Mouse (Mus musculus) neural tube, embryonic 11.5 days (tissue): ENCODE measurements around the gene Ppp1r1b. TPM values are rescaled to one million over a fixed set of nuclear protein-coding genes. Genes with fewer than 3 reads are reported as not detected.

Experiments
- ATAC-seq: fragments of 200-750 bp; cut with Nextera tagmentation; 2 replicates; pipeline ENCODE4 v1.8.0; 2017; ENCODE audit warnings: moderate number of reproducible peaks, mild to moderate bottlenecking, moderate TSS enrichment, moderate library complexity; ENCODE audit not compliant: insufficient read depth, low FRiP score, low TSS enrichment
- DNase-seq: peaks from one replicate; pipeline ENCODE4 v3.0.0-alpha.2; 2015; ENCODE audit warnings: low spot score
- H3K27ac ChIP-seq: fragments of 300-500 bp; sonication (generic); 2 replicates; pipeline ENCODE4 v1.5.1; 2014; ENCODE audit warnings: low read depth, mild to moderate bottlenecking, low read length
- H3K27me3 ChIP-seq: fragments of 300-500 bp; sonication (generic); 2 replicates; pipeline ENCODE4 v1.6.1; 2014; ENCODE audit warnings: mild to moderate bottlenecking, low read length, mixed read lengths; ENCODE audit not compliant: control insufficient read depth, insufficient read depth
- H3K36me3 ChIP-seq: fragments of 300-500 bp; sonication (generic); 2 replicates; pipeline ENCODE4 v1.6.1; 2014; ENCODE audit warnings: mild to moderate bottlenecking, low read length, moderate library complexity, mixed read lengths; ENCODE audit not compliant: control insufficient read depth, insufficient read depth
- H3K4me1 ChIP-seq: fragments of 300-500 bp; sonication (generic); 2 replicates; pipeline ENCODE4 v1.6.1; 2014; ENCODE audit warnings: low read length, mixed read lengths; ENCODE audit not compliant: control insufficient read depth, insufficient read depth
- H3K4me2 ChIP-seq: fragments of 300-500 bp; sonication (generic); 2 replicates; pipeline ENCODE4 v1.6.1; 2014; ENCODE audit warnings: low read depth, mild to moderate bottlenecking, moderate library complexity
- H3K4me3 ChIP-seq: fragments of 300-500 bp; sonication (generic); 2 replicates; pipeline ENCODE4 v1.5.1; 2014; ENCODE audit warnings: low read depth, low read length
- H3K9ac ChIP-seq: fragments of 300-500 bp; sonication (generic); 2 replicates; pipeline ENCODE4 v1.6.1; 2014; ENCODE audit warnings: mild to moderate bottlenecking, low read length
- H3K9me3 ChIP-seq: fragments of 300-500 bp; sonication (generic); 2 replicates; pipeline ENCODE4 v1.6.1; 2016; ENCODE audit warnings: low read length; ENCODE audit not compliant: control insufficient read depth
- WGBS: fragments of 180-500 bp; shearing (Covaris S2); extraction: QIAGEN DNeasy Blood & Tissue Kit; methylation state at CpG from one replicate; pipeline ENCODE4 v1.1.7; 2014; 5-methylcytosine and 5-hydroxymethylcytosine counted together
- polyA plus RNA-seq: library from polyadenylated mRNA; unstranded; fragments of >200 nt; fragmentation: Nextera tagmentation; extraction: Ambion mirVana; gene quantifications from 2 replicates; pipeline ENCODE4 v1.2.1, GENCODE M21; 2014

Ppp1r1b gene
- polyA plus RNA-seq, 1 experiment from 2014 or later, result 0.15 TPM

GRCm38 (mm10) chr11:98331401-98331800 is 16.8 kb upstream of the Ppp1r1b start:
- no peak overlapping the region for H3K4me3 ChIP-seq
- H3K4me2 ChIP-seq, result no peak overlapping the region
- H3K4me1 ChIP-seq, result peaks cover 9% of the 10 kb centered on the region
- H3K27ac ChIP-seq, result no peak overlapping the region
- H3K36me3 ChIP-seq, result no peaks in the 10 kb centered on the region
- no peak for ATAC-seq
- H3K27me3 ChIP-seq, result peaks cover 95% of the 10 kb centered on the region
- H3K9me3 ChIP-seq, result no peaks in the 10 kb centered on the region
- H3K9ac ChIP-seq, result no peak overlapping the region
- no peak for DNase-seq
- WGBS, result 50% methylated on average over 1 of the region's 1 CpGs

GRCm38 (mm10) chr11:98332186-98332585 is 16.0 kb upstream of the Ppp1r1b start:
- Histone ChIP-seq H3K36me3 (no peaks in the 10 kb centered on the region), H3K27me3 (peaks cover 95% of the 10 kb centered on the region), H3K4me3 (no peak overlapping the region), H3K27ac (no peak overlapping the region), H3K9me3 (no peaks in the 10 kb centered on the region), H3K9ac (no peak overlapping the region), H3K4me2 (no peak overlapping the region), H3K4me1 (peaks cover 9% of the 10 kb centered on the region)
- no peak for ATAC-seq
- DNase-seq, result no peak
- WGBS, result 77% methylated on average over 3 of the region's 3 CpGs

- H3K4me1 ChIP-seq, result peaks cover 6% of the 10 kb centered on the region
- no peak for ATAC-seq
- H3K4me3 ChIP-seq, result no peak overlapping the region
- H3K27me3 ChIP-seq, result peaks cover 95% of the 10 kb centered on the region
- H3K27ac ChIP-seq, result no peak overlapping the region
- no peaks in the 10 kb centered on the region for H3K36me3 ChIP-seq
- H3K4me2 ChIP-seq, result no peak overlapping the region
- WGBS, result 77% methylated on average over 4 of the region's 4 CpGs
- DNase-seq, result no peak
- H3K9me3 ChIP-seq, result no peaks in the 10 kb centered on the region
- no peak overlapping the region for H3K9ac ChIP-seq
Measured at GRCm38 (mm10) chr11:98332841-98333240, 15.4 kb upstream of the Ppp1r1b start.

- no peak overlapping the region for H3K4me3 ChIP-seq
Measured at GRCm38 (mm10) chr11:98333263-98333696, 14.9 kb upstream of the Ppp1r1b start.

GRCm38 (mm10) chr11:98333981-98334741 is 14.0 kb upstream of the Ppp1r1b start:
- ATAC-seq, result no peak
- Histone ChIP-seq H3K27ac (no peak overlapping the region), H3K36me3 (no peaks in the 10 kb centered on the region), H3K27me3 (peaks cover 95% of the 10 kb centered on the region), H3K4me3 (no peak overlapping the region), H3K9me3 (no peaks in the 10 kb centered on the region), H3K4me2 (peak overlapping the region; percentile 31), H3K9ac (no peak overlapping the region), H3K4me1 (peaks cover 9% of the 10 kb centered on the region)
- WGBS, result 3% methylated on average over 36 of the region's 41 CpGs
- no peak for DNase-seq

More at GRCm38 (mm10) chr11:98333263-98333696, 14.9 kb upstream of the Ppp1r1b start:
- 73% methylated on average over 10 of the region's 10 CpGs for WGBS
- H3K27me3 ChIP-seq, result peaks cover 95% of the 10 kb centered on the region
- no peak overlapping the region for H3K9ac ChIP-seq
- ATAC-seq, result no peak
- no peaks in the 10 kb centered on the region for H3K36me3 ChIP-seq
- no peak overlapping the region for H3K27ac ChIP-seq
- H3K4me1 ChIP-seq, result peaks cover 2% of the 10 kb centered on the region; the same call in 1 of the 2 replicates
- no peaks in the 10 kb centered on the region for H3K9me3 ChIP-seq
- no peak overlapping the region for H3K4me2 ChIP-seq
- no peak for DNase-seq

- no peaks in the 10 kb centered on the region for H3K36me3 ChIP-seq
- no peaks in the 10 kb centered on the region for H3K9me3 ChIP-seq
- peaks cover 11% of the 10 kb centered on the region for H3K4me1 ChIP-seq
- no peak overlapping the region for H3K27ac ChIP-seq
- peaks cover 95% of the 10 kb centered on the region for H3K27me3 ChIP-seq
- no peak for DNase-seq
- no peak overlapping the region for H3K9ac ChIP-seq
- ATAC-seq, result no peak
- H3K4me3 ChIP-seq, result no peak overlapping the region
- H3K4me2 ChIP-seq, result no peak overlapping the region
- 4% methylated on average over 8 of the region's 9 CpGs for WGBS
Measured at GRCm38 (mm10) chr11:98335250-98335649, 13.0 kb upstream of the Ppp1r1b start.

- ATAC-seq, result no peak
- Histone ChIP-seq H3K27me3 (peaks cover 93% of the 10 kb centered on the region), H3K4me2 (no peak overlapping the region), H3K36me3 (no peaks in the 10 kb centered on the region), H3K4me3 (no peak overlapping the region), H3K9ac (no peak overlapping the region), H3K4me1 (peaks cover 11% of the 10 kb centered on the region), H3K27ac (no peak overlapping the region), H3K9me3 (no peaks in the 10 kb centered on the region)
- DNase-seq, result no peak
- WGBS, result 19% methylated on average over 13 of the region's 13 CpGs
Measured at GRCm38 (mm10) chr11:98336245-98337107, 11.7 kb upstream of the Ppp1r1b start.

GRCm38 (mm10) chr11:98338507-98338961 is 9.7 kb upstream of the Ppp1r1b start:
- WGBS, result under 1% methylated on average over 52 of the region's 57 CpGs
- Histone ChIP-seq H3K4me3 (peak overlapping the region; percentile 44), H3K4me2 (peak overlapping the region; percentile 73), H3K9ac (peak overlapping the region; percentile 29; the same call in 1 of the 2 replicates), H3K27me3 (peaks cover 92% of the 10 kb centered on the region), H3K27ac (no peak overlapping the region), H3K36me3 (no peaks in the 10 kb centered on the region), H3K4me1 (peaks cover 13% of the 10 kb centered on the region), H3K9me3 (no peaks in the 10 kb centered on the region)
- DNase-seq, result no peak
- no peak for ATAC-seq
